Mouse (Mus musculus): ENCODE results near the gene Vps8. TPM values are rescaled to one million over a fixed set of nuclear protein-coding genes. Genes with fewer than 3 reads are reported as not detected.

Vps8 gene
- polyA plus RNA-seq, 2 experiments, result 3.0 to 5.1 TPM

- no peak for ATAC-seq (ENCODE audit: insufficient read depth)
- Histone ChIP-seq H3K9ac (replicated peaks) (no peak overlapping the region), H3K27me3 (ENCODE audit: control insufficient read depth, insufficient read depth, low read length) (no peaks in the 10 kb centered on the region), H3K9me3 (ENCODE audit: control insufficient read depth, low read length) (no peaks in the 10 kb centered on the region; the same call in 1 of the 2 replicates), H3K27ac (no peak overlapping the region), H3K4me2 (ENCODE audit: low read depth) (no peak overlapping the region), H3K36me3 (replicated peaks; ENCODE audit: control insufficient read depth, insufficient read depth, low read depth) (no peaks in the 10 kb centered on the region), H3K4me1 (replicated peaks; ENCODE audit: control insufficient read depth in 2 of 2, insufficient read depth in 2 of 2, low read length in 1 of 2) (peaks cover 0 to 2% of the 10 kb centered on the region in 2 experiments; a peak in 2 of 4 replicates), H3K4me3 (ENCODE audit: insufficient read depth in 1 of 2, low read depth in 2 of 2, low read length in 2 of 2) (no peak overlapping the region)
- DNase-seq (ENCODE audit: low read depth in 3 of 3, low spot score in 3 of 3), result peak in 1 of 3 experiments; percentile 4
- WGBS (ENCODE audit: insufficient replicate concordance), result 30% methylated on average over 5 of the region's 5 CpGs
- TF ChIP-seq CTCF (IDR thresholded peaks at IDR 0.05; ENCODE audit: low read depth), result no peak
- TF ChIP-seq EP300 (IDR thresholded peaks at IDR 0.05; ENCODE audit: low read depth), result no peak
These were observed 5.2 kb downstream of the Vps8 start for GRCm38 (mm10) chr16:21428131-21428530.

GRCm38 (mm10) chr16:21430377-21431060 lies 7.6 kb downstream of the Vps8 start:
- no peak for DNase-seq (ENCODE audit: low read depth in 3 of 3, low spot score in 3 of 3)
- Histone ChIP-seq H3K4me3 (ENCODE audit: insufficient read depth in 1 of 2, low read depth in 2 of 2, low read length in 2 of 2) (no peak overlapping the region), H3K9me3 (ENCODE audit: control insufficient read depth, low read length) (no peaks in the 10 kb centered on the region; the same call in 1 of the 2 replicates), H3K4me2 (ENCODE audit: low read depth) (no peak overlapping the region), H3K27me3 (ENCODE audit: control insufficient read depth, insufficient read depth, low read length) (no peaks in the 10 kb centered on the region), H3K27ac (no peak overlapping the region), H3K4me1 (replicated peaks; ENCODE audit: control insufficient read depth in 2 of 2, insufficient read depth in 2 of 2, low read length in 1 of 2) (peaks cover 0 to 2% of the 10 kb centered on the region in 2 experiments; a peak in 2 of 4 replicates), H3K36me3 (replicated peaks; ENCODE audit: control insufficient read depth, insufficient read depth, low read depth) (no peaks in the 10 kb centered on the region), H3K9ac (replicated peaks) (no peak overlapping the region)
- WGBS (ENCODE audit: insufficient replicate concordance), result 83% methylated on average over 2 of the region's 2 CpGs
- no peak for ATAC-seq (ENCODE audit: insufficient read depth)
- no peak for TF ChIP-seq CTCF (IDR thresholded peaks at IDR 0.05; ENCODE audit: low read depth)
- TF ChIP-seq EP300 (IDR thresholded peaks at IDR 0.05; ENCODE audit: low read depth), result no peak

GRCm38 (mm10) chr16:21431614-21432013 lies 8.7 kb downstream of the Vps8 start:
- Histone ChIP-seq H3K4me2 (ENCODE audit: low read depth) (no peak overlapping the region), H3K4me1 (replicated peaks; ENCODE audit: control insufficient read depth in 2 of 2, insufficient read depth in 2 of 2, low read length in 1 of 2) (peaks cover 0 to 2% of the 10 kb centered on the region in 2 experiments; a peak in 2 of 4 replicates), H3K9ac (replicated peaks) (no peak overlapping the region), H3K4me3 (ENCODE audit: insufficient read depth in 1 of 2, low read depth in 2 of 2, low read length in 2 of 2) (no peak overlapping the region), H3K9me3 (ENCODE audit: control insufficient read depth, low read length) (no peaks in the 10 kb centered on the region; the same call in 1 of the 2 replicates), H3K27me3 (ENCODE audit: control insufficient read depth, insufficient read depth, low read length) (no peaks in the 10 kb centered on the region), H3K36me3 (replicated peaks; ENCODE audit: control insufficient read depth, insufficient read depth, low read depth) (no peaks in the 10 kb centered on the region), H3K27ac (no peak overlapping the region)
- no peak for TF ChIP-seq EP300 (IDR thresholded peaks at IDR 0.05; ENCODE audit: low read depth)
- peak; percentile 42 for TF ChIP-seq CTCF (IDR thresholded peaks at IDR 0.05; ENCODE audit: low read depth)
- ATAC-seq (ENCODE audit: insufficient read depth), result no peak
- DNase-seq (ENCODE audit: low read depth in 3 of 3, low spot score in 3 of 3), result no peak
- WGBS (ENCODE audit: insufficient replicate concordance), result 70% methylated on average over 3 of the region's 3 CpGs

- ATAC-seq (ENCODE audit: insufficient read depth) (no peak), DNase-seq (ENCODE audit: low read depth in 3 of 3, low spot score in 3 of 3) (peak in 1 of 3 experiments; percentile 9)
- WGBS (ENCODE audit: insufficient replicate concordance), result 37% methylated on average over 3 of the region's 3 CpGs
- Histone ChIP-seq H3K9me3 (ENCODE audit: control insufficient read depth, low read length) (no peaks in the 10 kb centered on the region; the same call in 1 of the 2 replicates), H3K4me1 (replicated peaks; ENCODE audit: control insufficient read depth in 2 of 2, insufficient read depth in 2 of 2, low read length in 1 of 2) (peaks cover 0 to 2% of the 10 kb centered on the region in 2 experiments; a peak in 1 of 4 replicates), H3K4me2 (ENCODE audit: low read depth) (no peak overlapping the region), H3K4me3 (ENCODE audit: insufficient read depth in 1 of 2, low read depth in 2 of 2, low read length in 2 of 2) (no peak overlapping the region), H3K27me3 (ENCODE audit: control insufficient read depth, insufficient read depth, low read length) (no peaks in the 10 kb centered on the region), H3K9ac (replicated peaks) (no peak overlapping the region), H3K36me3 (replicated peaks; ENCODE audit: control insufficient read depth, insufficient read depth, low read depth) (no peaks in the 10 kb centered on the region), H3K27ac (no peak overlapping the region)
- TF ChIP-seq CTCF (IDR thresholded peaks at IDR 0.05; ENCODE audit: low read depth) (peak; percentile 57; the same call in 1 of the 2 replicates), EP300 (IDR thresholded peaks at IDR 0.05; ENCODE audit: low read depth) (no peak)
These were observed 10.6 kb downstream of the Vps8 start for GRCm38 (mm10) chr16:21433543-21433942.

- Histone ChIP-seq H3K4me2 (ENCODE audit: low read depth) (no peak overlapping the region), H3K4me1 (replicated peaks; ENCODE audit: control insufficient read depth in 2 of 2, insufficient read depth in 2 of 2, low read length in 1 of 2) (peaks cover 0 to 5% of the 10 kb centered on the region in 2 experiments; a peak in 1 of 4 replicates), H3K9ac (replicated peaks) (no peak overlapping the region), H3K4me3 (ENCODE audit: insufficient read depth in 1 of 2, low read depth in 2 of 2, low read length in 2 of 2) (no peak overlapping the region), H3K27ac (no peak overlapping the region), H3K27me3 (ENCODE audit: control insufficient read depth, insufficient read depth, low read length) (no peaks in the 10 kb centered on the region), H3K36me3 (replicated peaks; ENCODE audit: control insufficient read depth, insufficient read depth, low read depth) (no peaks in the 10 kb centered on the region), H3K9me3 (ENCODE audit: control insufficient read depth, low read length) (no peaks in the 10 kb centered on the region)
- no peak for TF ChIP-seq EP300 (IDR thresholded peaks at IDR 0.05; ENCODE audit: low read depth)
- TF ChIP-seq CTCF (IDR thresholded peaks at IDR 0.05; ENCODE audit: low read depth), result no peak
- DNase-seq (ENCODE audit: low read depth in 3 of 3, low spot score in 3 of 3), result no peak
- no peak for ATAC-seq (ENCODE audit: insufficient read depth)
These were observed 18.1 kb downstream of the Vps8 start for GRCm38 (mm10) chr16:21441012-21441411.
